Mouse (Mus musculus) gonadal fat pad, adult 2 months (tissue): ENCODE data around the gene Tlr9. TPM values are rescaled to one million over a fixed set of nuclear protein-coding genes. Genes with fewer than 3 reads are reported as not detected.

Experiments
- DNase-seq: peaks from one replicate; pipeline ENCODE4 v3.0.0-alpha.2; 2012; ENCODE audit warnings: low read depth
- polyA plus RNA-seq: library from polyadenylated mRNA; depleted of rRNA; stranded (reverse); fragments of >200 nt; gene quantifications from 2 replicates; pipeline ENCODE4 v1.2.3, GENCODE M21; 2012; rRNA removed

Tlr9 gene
- polyA plus RNA-seq: 4.0 and 5.2 TPM in 2 replicates

- no peak for DNase-seq
These were observed at the start of gene Tlr9 for GRCm38 (mm10) chr9:106222261-106222851. Gene Tlr9, plus strand, starts transcription at chr9:106222598.

DNA sequence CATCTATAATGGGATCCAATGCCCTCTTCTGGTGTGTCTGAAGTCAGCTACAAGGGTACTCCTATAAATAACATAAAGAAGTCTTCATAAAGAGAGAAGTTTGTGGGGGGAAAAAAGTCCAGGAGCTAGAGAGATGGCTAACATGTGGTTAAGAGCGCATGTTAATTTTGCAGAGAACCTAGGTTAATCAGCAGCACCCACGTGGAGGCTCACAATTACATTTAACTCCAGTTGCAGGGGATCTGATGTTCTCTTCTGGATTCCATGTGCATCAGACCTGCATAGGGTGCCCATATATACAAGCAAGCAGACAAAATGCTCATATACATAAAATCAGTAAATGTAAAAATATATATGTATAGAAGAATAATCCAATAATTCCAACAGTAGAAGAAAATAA is 49.0 kb upstream of the Tlr9 start:
- no peak for DNase-seq

DNA sequence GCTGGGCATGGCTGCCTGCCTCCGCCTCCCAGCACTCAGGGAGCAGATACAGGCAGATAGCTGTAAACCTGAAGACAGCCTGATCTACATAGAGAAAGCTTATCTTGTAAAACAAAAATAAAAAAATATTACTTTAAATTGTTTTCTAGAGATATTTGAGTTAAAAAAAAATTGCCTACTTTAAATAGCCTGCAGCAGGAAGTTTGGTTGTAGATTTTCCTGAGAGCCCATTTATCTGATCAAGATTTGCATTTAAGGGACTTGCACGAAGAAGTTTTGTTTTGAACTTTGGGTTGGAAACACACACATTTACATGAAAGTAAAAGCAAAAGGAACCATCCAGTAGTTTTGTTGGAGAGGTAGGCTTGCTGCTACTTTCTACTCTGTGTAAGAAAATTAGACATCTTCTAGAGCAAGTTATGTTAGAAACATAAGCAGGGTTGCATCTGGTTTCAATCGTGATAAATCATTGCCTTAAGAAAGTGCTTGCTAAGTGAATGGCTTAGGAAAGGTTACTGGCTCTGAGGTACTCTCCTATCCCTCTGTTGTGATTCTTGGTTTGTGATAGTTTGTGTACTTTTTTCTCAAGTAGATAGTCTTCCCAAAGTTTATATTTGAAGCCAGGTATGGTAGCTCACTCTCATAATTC is 46.7 kb upstream of the Tlr9 start:
- no peak for DNase-seq

GRCm38 (mm10) chr9:106176769-106177168 is 45.6 kb upstream of the Tlr9 start:
- no peak for DNase-seq

- DNase-seq: no peak
These were observed 44.6 kb upstream of the Tlr9 start for GRCm38 (mm10) chr9:106177799-106178198.

DNA sequence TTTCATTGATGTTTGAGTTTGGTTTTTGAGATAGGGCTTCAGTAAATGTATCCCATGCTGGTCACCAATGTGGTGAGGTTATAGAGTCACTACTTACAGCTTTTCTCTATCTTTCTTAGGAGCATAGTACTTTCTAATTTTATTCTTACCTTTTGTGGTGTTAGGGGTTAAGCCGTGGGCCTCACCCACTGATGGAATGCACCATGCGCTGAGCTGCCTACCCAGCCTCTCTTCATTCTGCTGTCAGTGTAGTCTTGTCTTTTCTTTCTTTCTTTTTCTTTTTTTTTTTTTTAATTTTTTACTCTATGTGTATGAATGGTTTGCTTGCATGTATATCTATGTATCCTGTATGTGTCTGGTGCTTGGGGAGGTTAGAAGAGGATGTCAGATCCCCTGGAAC is 42.9 kb upstream of the Tlr9 start:
- no peak for DNase-seq

DNA sequence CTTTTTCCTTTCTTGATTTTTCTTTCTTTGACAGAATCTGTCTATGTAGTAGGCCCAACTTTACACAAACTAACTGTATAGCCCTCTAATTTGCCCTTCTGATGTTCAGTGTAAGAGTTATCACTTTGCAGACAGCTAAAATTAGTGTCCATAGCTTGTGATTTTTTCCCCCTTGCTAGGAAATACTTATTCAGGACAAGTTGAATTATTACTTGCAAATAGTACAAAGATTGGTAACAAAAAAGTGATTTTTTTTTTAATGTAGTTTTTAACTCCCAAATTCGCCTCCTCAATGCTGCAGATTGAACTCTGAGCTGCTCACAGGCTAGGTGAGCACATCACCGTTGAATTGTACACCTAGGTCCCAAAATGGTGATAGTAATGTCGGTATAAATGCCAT is 42.4 kb upstream of the Tlr9 start:
- no peak for DNase-seq

GRCm38 (mm10) chr9:106182146-106182545 is 40.3 kb upstream of the Tlr9 start:
- no peak for DNase-seq

- no peak for DNase-seq
These were observed 38.4 kb upstream of the Tlr9 start for GRCm38 (mm10) chr9:106183996-106184395.

- no peak for DNase-seq
These were observed 31.0 kb upstream of the Tlr9 start for GRCm38 (mm10) chr9:106191355-106191754.

DNA sequence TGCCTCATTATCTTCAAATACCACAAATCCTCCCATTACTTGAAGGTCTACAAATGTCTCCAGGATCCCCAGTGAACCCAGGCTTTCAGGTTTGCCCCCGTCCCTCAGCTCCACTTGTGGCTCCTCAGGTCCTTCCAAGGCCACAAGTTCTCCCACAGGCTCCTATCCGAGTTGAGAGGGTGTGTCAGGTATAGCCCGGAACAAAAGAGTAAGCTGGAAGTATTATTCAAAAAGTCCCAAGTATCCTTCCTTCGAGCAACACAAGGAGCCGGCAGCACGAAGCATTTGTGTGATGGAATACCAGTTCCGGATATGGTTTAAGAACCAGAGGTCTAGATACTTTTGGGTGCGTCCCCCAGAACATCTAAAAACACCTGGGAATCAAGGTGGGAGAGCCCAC is 30.4 kb upstream of the Tlr9 start:
- DNase-seq: no peak

DNA sequence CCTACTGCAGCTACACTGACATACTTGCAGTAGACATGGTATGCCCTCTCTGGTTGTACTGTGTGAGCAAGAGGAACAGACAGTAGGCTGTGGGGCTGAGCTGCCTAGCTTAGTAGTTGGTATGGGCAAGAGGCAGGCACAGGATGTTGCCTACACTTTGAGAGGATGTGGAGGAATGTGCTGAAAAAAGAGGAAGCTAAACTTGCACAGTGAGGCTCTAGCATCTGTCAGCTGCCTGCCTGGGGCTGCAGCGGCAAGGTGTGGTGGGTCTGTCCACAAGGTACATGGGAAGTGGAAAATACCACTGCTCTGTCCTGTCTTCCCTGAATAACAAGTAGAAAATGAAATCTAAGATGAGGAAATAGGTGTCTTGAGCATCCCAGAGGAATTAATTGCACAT is 29.4 kb upstream of the Tlr9 start:
- DNase-seq: no peak

- DNase-seq: no peak
These were observed 28.2 kb upstream of the Tlr9 start for GRCm38 (mm10) chr9:106193930-106194807.

DNA sequence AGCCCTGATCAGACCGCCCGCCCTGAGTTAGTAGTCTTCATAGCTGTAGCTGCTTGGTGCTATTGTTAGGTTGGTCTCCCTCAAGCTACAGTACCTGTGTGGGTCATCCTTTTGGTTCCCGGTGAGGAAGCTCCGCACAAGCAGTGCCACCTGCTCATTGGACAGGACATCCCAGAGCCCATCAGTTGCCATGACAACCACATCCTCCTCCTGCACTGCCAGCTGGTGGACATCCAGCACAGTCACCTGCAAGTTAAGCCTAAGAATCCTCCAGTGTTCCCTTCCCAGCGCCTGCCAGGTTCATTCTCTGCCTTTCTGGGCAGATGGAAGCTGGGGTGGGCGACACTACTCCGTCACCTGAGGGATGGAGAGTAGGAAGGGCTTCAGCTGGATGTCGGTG is 26.7 kb upstream of the Tlr9 start:
- DNase-seq: no peak

DNA sequence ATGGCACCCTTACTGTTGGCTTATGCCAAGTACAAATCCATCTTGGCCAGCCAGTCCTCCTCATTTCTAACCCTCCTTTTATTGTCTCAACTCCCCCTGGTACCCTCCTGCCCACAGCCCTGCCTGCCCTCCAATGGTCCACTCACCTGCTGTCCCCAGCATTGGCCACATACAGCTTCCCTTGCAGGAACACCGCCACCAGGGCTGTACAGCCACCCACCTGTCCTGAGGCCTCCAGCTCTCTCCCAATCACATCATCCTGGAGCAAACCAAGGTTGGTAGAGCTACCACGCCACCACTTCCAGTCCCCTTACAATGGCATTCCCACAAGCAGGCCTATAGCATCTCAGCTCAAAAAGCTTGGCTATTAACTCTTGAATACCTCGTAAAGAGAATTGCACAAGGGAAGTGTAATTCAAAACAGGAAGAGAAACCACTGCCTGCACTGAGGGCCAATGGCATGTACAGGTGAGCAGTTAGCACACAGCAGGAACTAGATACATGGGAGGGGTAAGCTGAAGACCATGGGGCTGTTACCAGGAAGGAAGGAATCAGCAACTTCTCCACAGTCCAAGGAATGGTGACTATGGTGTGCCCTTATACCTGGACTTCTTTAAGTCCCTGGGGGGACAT is 25.2 kb upstream of the Tlr9 start:
- DNase-seq: no peak

DNA sequence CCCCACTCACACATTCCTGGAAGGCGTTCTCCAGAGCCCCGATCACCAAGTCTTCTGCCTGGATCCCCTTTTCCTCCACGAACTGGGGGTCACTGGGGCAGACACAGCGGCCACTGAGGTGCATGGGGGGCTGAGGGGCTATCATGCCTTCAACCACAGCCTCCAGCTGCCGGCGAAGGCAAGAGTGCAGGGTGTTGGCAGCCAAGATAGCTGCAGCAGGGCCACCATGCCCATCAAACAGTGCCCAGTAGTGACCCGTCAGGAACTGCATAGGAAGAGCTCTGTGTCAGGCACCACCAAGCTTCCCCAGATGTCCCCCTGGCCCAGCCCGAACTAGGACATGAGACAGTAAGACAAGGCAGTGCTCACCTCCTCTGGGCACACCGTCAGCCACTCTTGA is 24.7 kb upstream of the Tlr9 start:
- no peak for DNase-seq

- no peak for DNase-seq
These were observed 23.4 kb upstream of the Tlr9 start for GRCm38 (mm10) chr9:106198962-106199458.

GRCm38 (mm10) chr9:106199535-106200272 is 22.7 kb upstream of the Tlr9 start, which contains the start of gene Ppm1m:
Gene Ppm1m, minus strand, starts transcription at chr9:106199746.
- DNase-seq: no peak

- DNase-seq: no peak
These were observed 20.5 kb upstream of the Tlr9 start for GRCm38 (mm10) chr9:106201895-106202294.

DNA sequence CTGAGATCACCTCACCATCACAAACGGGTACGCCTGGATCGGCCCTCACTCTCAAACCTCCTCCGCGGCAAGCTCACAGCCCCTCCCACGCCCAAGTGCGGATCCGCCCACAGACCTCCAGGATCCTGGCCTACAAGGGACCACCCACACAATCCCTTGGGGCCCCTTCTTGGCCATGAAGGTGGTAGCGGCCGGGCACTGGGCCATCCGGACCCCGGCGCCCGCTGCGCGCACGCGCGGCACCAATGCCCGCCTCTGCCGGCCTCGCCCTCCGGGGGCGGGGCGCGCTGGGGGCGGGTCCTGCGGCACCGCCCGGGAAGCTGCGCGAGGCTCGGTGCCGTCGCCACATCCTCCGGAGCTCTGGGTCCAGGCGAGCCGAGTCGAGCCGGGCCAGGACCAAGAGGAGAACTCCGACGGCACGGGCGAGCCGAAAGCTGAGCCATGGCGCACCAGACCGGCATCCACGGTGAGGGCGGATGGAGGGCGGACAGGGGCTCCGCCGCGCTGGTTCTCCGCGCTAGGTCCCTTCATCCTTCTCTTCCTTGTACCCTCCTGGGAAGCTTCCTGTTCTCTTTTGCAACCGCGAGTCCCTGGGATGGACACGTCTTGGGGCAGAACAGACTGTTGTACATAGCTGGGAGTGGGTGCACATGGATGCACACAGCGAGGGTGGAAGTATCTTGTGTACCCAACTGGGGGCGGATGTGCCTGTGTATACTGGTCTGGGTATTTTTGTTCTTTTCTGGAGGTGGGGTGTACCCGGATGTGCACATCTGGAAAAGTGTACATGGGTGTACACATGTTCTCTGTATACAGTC is 19.4 kb upstream of the Tlr9 start, which contains the start of gene Twf2:
Gene Twf2 (plus strand): TSS at position 290 of the 818 bp plus-strand sequence.
- no peak for DNase-seq
